Mouse (Mus musculus) kidney, adult 2 months (tissue): ENCODE measurements around the gene Tab1.

Source experiments
- CTCF ChIP-seq: fragments of 200-500 bp; conservative IDR thresholded peaks from 2 replicates; pipeline ENCODE4 v1.5.1; 2011; ENCODE audit warnings: low read depth, mild to moderate bottlenecking, control low read depth, low read length, moderate library complexity, mixed read lengths; ENCODE audit not compliant: insufficient read depth, insufficient read length
- POLR2A ChIP-seq: fragments of 200-500 bp; IDR thresholded peaks from one replicate; pipeline ENCODE4 v1.6.1; 2011; ENCODE audit warnings: low read depth, low read length, control low read depth

- no peak for TF ChIP-seq POLR2A
- no peak for TF ChIP-seq CTCF
These were observed 38.4 kb downstream of the Tab1 start for GRCm38 (mm10) chr15:80171286-80171685.
